Mouse (Mus musculus): ENCODE results near the gene Rcn2. TPM values are rescaled to one million over a fixed set of nuclear protein-coding genes. Genes with fewer than 3 reads are reported as not detected.

The Rcn2 gene
- polyA plus RNA-seq, 1 experiment: 15.6 TPM

Other genes with a start within 250 kb of the Rcn2 start
- gene Scaper, start 103.7 kb upstream of the Rcn2 start, polyA plus RNA-seq (2012; ENCODE audit: insufficient read depth, insufficient read length, missing spikeins): 4.4 and 6.1 TPM in 2 replicates
- not detected in 2 replicates for gene 4930563M21Rik, start 31.3 kb upstream of the Rcn2 start, polyA plus RNA-seq (2012; ENCODE audit: insufficient read depth, insufficient read length, missing spikeins)
- 1.2 and 2.9 TPM in 2 replicates for gene Pstpip1, start 48.1 kb downstream of the Rcn2 start, polyA plus RNA-seq (2012; ENCODE audit: insufficient read depth, insufficient read length, missing spikeins)
- 171 and 213 TPM in 2 replicates for gene Tspan3, start 123.6 kb downstream of the Rcn2 start, polyA plus RNA-seq (2012; ENCODE audit: insufficient read depth, insufficient read length, missing spikeins)

All from brown adipose tissue, adult 24 weeks (tissue).